Mouse (Mus musculus) monocyte, adult 2 months (primary cell): ENCODE results near the gene Gcnt3.

ENCODE experiments used
- DNase-seq, 2 experiments: peaks; one replicate each; pipeline ENCODE4 v3.0.0; 2022; ENCODE audit warnings: low spot score in 2 of 2, low read depth in 1 of 2

The Gcnt3 gene

GRCm38 (mm10) chr9:70037988-70038387 is at the start of gene Gcnt3:
Gene Gcnt3, minus strand, starts transcription at chr9:70038088.
- no peak for DNase-seq

GRCm38 (mm10) chr9:70087379-70087778 is 49.5 kb upstream of the Gcnt3 start:
- no peak for DNase-seq

- no peak for DNase-seq
These were observed 48.2 kb upstream of the Gcnt3 start for GRCm38 (mm10) chr9:70086091-70086490.

GRCm38 (mm10) chr9:70084107-70084506 is 46.2 kb upstream of the Gcnt3 start:
- DNase-seq: no peak

- no peak for DNase-seq
These were observed 44.7 kb upstream of the Gcnt3 start for GRCm38 (mm10) chr9:70082357-70083204.

- DNase-seq: no peak
These were observed 43.9 kb upstream of the Gcnt3 start for GRCm38 (mm10) chr9:70081767-70082166.

GRCm38 (mm10) chr9:70080976-70081375 is 43.1 kb upstream of the Gcnt3 start:
- DNase-seq: no peak

GRCm38 (mm10) chr9:70080027-70080800 is 42.3 kb upstream of the Gcnt3 start:
- DNase-seq: no peak

- DNase-seq: no peak
These were observed 40.1 kb upstream of the Gcnt3 start for GRCm38 (mm10) chr9:70078034-70078433.

- no peak for DNase-seq
These were observed 39.3 kb upstream of the Gcnt3 start for GRCm38 (mm10) chr9:70077170-70077569.

GRCm38 (mm10) chr9:70072387-70072786 is 34.5 kb upstream of the Gcnt3 start:
- no peak for DNase-seq

- DNase-seq: no peak
These were observed 32.1 kb upstream of the Gcnt3 start for GRCm38 (mm10) chr9:70069961-70070435.

- no peak for DNase-seq
These were observed 29.6 kb upstream of the Gcnt3 start for GRCm38 (mm10) chr9:70067497-70067896.

- DNase-seq: no peak
These were observed 24.1 kb upstream of the Gcnt3 start for GRCm38 (mm10) chr9:70062012-70062411.

- no peak for DNase-seq
These were observed 15.5 kb upstream of the Gcnt3 start for GRCm38 (mm10) chr9:70053411-70053810.

GRCm38 (mm10) chr9:70052730-70053129 is 14.8 kb upstream of the Gcnt3 start:
- no peak for DNase-seq

- DNase-seq: no peak
These were observed 12.0 kb upstream of the Gcnt3 start for GRCm38 (mm10) chr9:70049839-70050238.

GRCm38 (mm10) chr9:70049416-70049783 is 11.5 kb upstream of the Gcnt3 start:
- no peak for DNase-seq

GRCm38 (mm10) chr9:70048751-70049415 is 11.0 kb upstream of the Gcnt3 start:
- no peak for DNase-seq

GRCm38 (mm10) chr9:70048280-70048679 is 10.4 kb upstream of the Gcnt3 start:
- no peak for DNase-seq

- DNase-seq: no peak
These were observed 10.0 kb upstream of the Gcnt3 start for GRCm38 (mm10) chr9:70047839-70048238.

- DNase-seq: no peak
These were observed 8.4 kb upstream of the Gcnt3 start for GRCm38 (mm10) chr9:70046255-70046654.
